Mouse (Mus musculus): Measurements from ENCODE around the gene Rxfp4.

DNA sequence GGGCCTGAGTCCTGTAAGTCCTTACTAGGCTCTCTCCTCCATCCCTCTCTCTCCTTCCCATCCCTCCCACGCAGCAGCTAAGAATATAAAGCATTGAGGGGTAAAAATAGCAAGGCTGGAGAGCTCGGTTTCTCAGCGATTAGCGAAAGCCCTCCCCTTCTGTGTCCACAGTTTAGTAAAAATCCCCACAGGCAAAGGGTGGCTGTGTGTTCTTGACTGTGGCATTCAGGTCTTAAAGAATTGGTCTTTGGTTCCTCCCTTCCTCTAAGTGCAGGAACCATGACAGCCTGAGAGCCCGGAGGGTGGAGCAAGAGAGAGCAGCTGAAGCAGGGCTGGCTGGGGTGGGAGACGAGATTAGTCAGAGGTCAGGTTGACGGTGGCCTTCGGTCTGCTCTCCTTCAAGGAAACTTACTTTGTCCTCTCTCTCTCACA is 16.4 kb downstream of the Rxfp4 start:
- TF ChIP-seq CTCF (IDR thresholded peaks at IDR 0.05; ENCODE audit: borderline replicate concordance, insufficient read depth, low read length) = no peak
- TF ChIP-seq POLR2A (IDR thresholded peaks at IDR 0.05; ENCODE audit: low read depth, low read length) = no peak

All from embryonic fibroblast, embryonic 13.5 days (primary cell).